Comparison of ENCODE assay signal across 30 mouse cellular contexts in genomic region chr4:43709869-43710268, GRCm38 (mm10). TPM values are rescaled to one million over a fixed set of nuclear protein-coding genes. Genes with fewer than 3 reads are reported as not detected.
A peak's percentile ranks its signal among the peaks of the same experiment; 100 is the strongest.
DNase-seq lines count a peak whose midpoint lies in the region; ATAC-seq lines count a peak whose summit lies in the region.
"Had no signal": no experiment of that assay in that cellular context is flagged by ENCODE, and none has a peak within 500 bp of the region (broad histone marks: within the 10 kb centered on the region; RNA-seq: fewer than 3 reads in every experiment).

Olfr71 (minus strand) TSS chr4:43710255.

- H3K4me2 ChIP-seq in midbrain, embryonic 11.5 days, result no peak within 1 kb of the TSS
- no peak within 1 kb of the TSS for H3K4me2 ChIP-seq in midbrain, embryonic 16.5 days (ENCODE audit: low read length)
- H3K4me2 ChIP-seq: embryonic facial prominence, embryonic 15.5 days; forebrain, embryonic 15.5 days; hindbrain, embryonic 15.5 days; liver, embryonic 15.5 days; neural tube, embryonic 15.5 days had no signal

- H3K9me3 ChIP-seq in midbrain, embryonic 11.5 days (ENCODE audit: control insufficient read depth, low read length), result no peaks in the 10 kb centered on the region
- H3K9me3 ChIP-seq in midbrain, embryonic 16.5 days (replicated peaks; ENCODE audit: control insufficient read depth, low read length, poor library complexity, severe bottlenecking), result no peaks in the 10 kb centered on the region
- H3K9me3 ChIP-seq: embryonic facial prominence, embryonic 15.5 days; forebrain, embryonic 15.5 days; hindbrain, embryonic 15.5 days; liver, embryonic 15.5 days; neural tube, embryonic 15.5 days had no signal

- no peaks in the 10 kb centered on the region for H3K36me3 ChIP-seq in midbrain, embryonic 11.5 days (ENCODE audit: control insufficient read depth, insufficient read depth, low read length)
- H3K36me3 ChIP-seq in midbrain, embryonic 16.5 days (ENCODE audit: control insufficient read depth, insufficient read depth, low read length), result no peaks in the 10 kb centered on the region
- H3K36me3 ChIP-seq: embryonic facial prominence, embryonic 15.5 days; forebrain, embryonic 15.5 days; hindbrain, embryonic 15.5 days; liver, embryonic 15.5 days; neural tube, embryonic 15.5 days had no signal

- no peak for ATAC-seq in midbrain, embryonic 11.5 days (ENCODE audit: low FRiP score)
- ATAC-seq in midbrain, embryonic 16.5 days, result no peak
- ATAC-seq in megakaryocyte progenitor cell, adult 5-6 weeks (replicated peaks; ENCODE audit: poor library complexity), result 0 out of 2 replicates have a peak, but pooled peaks have one; percentile 35
- ATAC-seq: forebrain, embryonic 15.5 days had no signal

- no peak within 1 kb of the TSS for H3K4me3 ChIP-seq in midbrain, embryonic 11.5 days (ENCODE audit: low read depth, low read length)
- H3K4me3 ChIP-seq in midbrain, embryonic 16.5 days (ENCODE audit: low read depth, low read length), result no peak within 1 kb of the TSS
- H3K4me3 ChIP-seq: embryonic facial prominence, embryonic 15.5 days; forebrain, embryonic 15.5 days; heart, adult 2 months; hindbrain, embryonic 15.5 days; liver, embryonic 15.5 days; neural tube, embryonic 15.5 days had no signal

- H3K27me3 ChIP-seq in midbrain, embryonic 11.5 days (ENCODE audit: control insufficient read depth, insufficient read depth, low read length), result no peaks in the 10 kb centered on the region
- no peaks in the 10 kb centered on the region for H3K27me3 ChIP-seq in midbrain, embryonic 16.5 days (ENCODE audit: control insufficient read depth, insufficient read depth, low read depth, low read length)
- H3K27me3 ChIP-seq: embryonic facial prominence, embryonic 15.5 days; forebrain, embryonic 15.5 days; hindbrain, embryonic 15.5 days had no signal

- DNase-seq in adrenal gland, adult 2 months, result peak; percentile 36
- DNase-seq in adrenal gland, adult 18-20 months (ENCODE audit: low spot score in 2 of 2), result no peak
- DNase-seq in midbrain, embryonic 11.5 days (ENCODE audit: low spot score, missing footprints), result peak; percentile 65
- DNase-seq in lung, postnatal 10 days, result peak; percentile 64
- no peak for DNase-seq in B cell, adult 2 months
- DNase-seq in thymus, postnatal 25 days, result no peak
- DNase-seq: adrenal gland, adult 8-10 months; cerebellum, adult 9-10 months; gastrocnemius, postnatal 25 days; heart, postnatal 4 days; kidney, postnatal 36 days; right cerebral cortex, adult 18-20 months; right cerebral cortex, postnatal 4 days; thymus, postnatal 14 days had no signal

- no peak within 1 kb of the TSS for H3K27ac ChIP-seq in midbrain, embryonic 11.5 days (ENCODE audit: low read depth, low read length)
- H3K27ac ChIP-seq in midbrain, embryonic 16.5 days (ENCODE audit: low read length), result no peak within 1 kb of the TSS
- H3K27ac ChIP-seq: embryonic facial prominence, embryonic 15.5 days; forebrain, embryonic 15.5 days; heart, adult 2 months; hindbrain, embryonic 15.5 days; liver, embryonic 15.5 days; neural tube, embryonic 15.5 days had no signal

- H3K4me1 ChIP-seq in midbrain, embryonic 11.5 days (ENCODE audit: control insufficient read depth, insufficient read depth, low read length), result no peaks in the 10 kb centered on the region
- no peaks in the 10 kb centered on the region for H3K4me1 ChIP-seq in midbrain, embryonic 16.5 days (ENCODE audit: control insufficient read depth, insufficient read depth, low read length)
- H3K4me1 ChIP-seq: hindbrain, embryonic 15.5 days; liver, embryonic 15.5 days; neural tube, embryonic 15.5 days had no signal

- WGBS in midbrain, embryonic 11.5 days, result 81% methylated on average over 6 of the region's 6 CpGs
- 86% methylated on average over 6 of the region's 6 CpGs for WGBS in midbrain, embryonic 16.5 days

- H3K9ac ChIP-seq in midbrain, embryonic 11.5 days (ENCODE audit: low read length), result no peak within 1 kb of the TSS
- H3K9ac ChIP-seq in midbrain, embryonic 16.5 days (ENCODE audit: low read depth, low read length), result no peak within 1 kb of the TSS
- H3K9ac ChIP-seq: embryonic facial prominence, embryonic 15.5 days; forebrain, embryonic 15.5 days; hindbrain, embryonic 15.5 days; liver, embryonic 15.5 days; neural tube, embryonic 15.5 days had no signal

RNA-seq across cellular contexts. Expression of gene Olfr71, which starts in this region (rescaled TPM):
- not detected for total RNA-seq in adrenal gland, adult 2 months (2021)
- not detected in 2 replicates for polyA plus RNA-seq in adrenal gland, adult 2 months (2012; rRNA removed)
- total RNA-seq in adrenal gland, adult 18-20 months (2021), result not detected
- polyA plus RNA-seq in midbrain, embryonic 11.5 days (2014; fragmentation: Nextera tagmentation; extraction: Ambion mirVana), result not detected in 2 replicates
- polyA plus RNA-seq in midbrain, embryonic 16.5 days (2015; fragmentation: Nextera tagmentation; extraction: Ambion mirVana), result 0.06 TPM in 1 of 2 replicates, not detected in the other
- not detected in 2 replicates for total RNA-seq in megakaryocyte progenitor cell, adult 5-6 weeks (2015)
- total RNA-seq in megakaryocyte progenitor cell, adult 5-6 weeks (2017), result not detected in 2 replicates
- total RNA-seq: adrenal gland, adult 8-10 months; ES-E14; gastrocnemius, postnatal 25 days; heart, adult 2 months; heart, postnatal 4 days; left cerebral cortex, postnatal 36 days; midbrain, postnatal 0 days had no signal
- polyA plus RNA-seq: brain, embryonic 14.5 days; embryonic facial prominence, embryonic 15.5 days; forebrain, embryonic 15.5 days; heart, adult 2 months; heart, embryonic 14.5 days; hindbrain, embryonic 15.5 days; intestine, embryonic 14.5 days; kidney, embryonic 14.5 days; limb, embryonic 14.5 days; liver, embryonic 15.5 days; midbrain, postnatal 0 days; neural tube, embryonic 15.5 days had no signal

Comparison
In these comparisons a context has a peak if more than half of its experiments do, and no peak if none do; other contexts are left out.
1. Peak in DNase-seq in adrenal gland, adult 2 months; RNA of the gene not detected or under 1 TPM.
2. Peak in DNase-seq in midbrain, embryonic 11.5 days; RNA of the gene not detected or under 1 TPM.
3. Peak in ATAC-seq in megakaryocyte progenitor cell, adult 5-6 weeks; RNA of the gene not detected or under 1 TPM.